Mouse (Mus musculus): ENCODE data around the gene Clmn.

DNA sequence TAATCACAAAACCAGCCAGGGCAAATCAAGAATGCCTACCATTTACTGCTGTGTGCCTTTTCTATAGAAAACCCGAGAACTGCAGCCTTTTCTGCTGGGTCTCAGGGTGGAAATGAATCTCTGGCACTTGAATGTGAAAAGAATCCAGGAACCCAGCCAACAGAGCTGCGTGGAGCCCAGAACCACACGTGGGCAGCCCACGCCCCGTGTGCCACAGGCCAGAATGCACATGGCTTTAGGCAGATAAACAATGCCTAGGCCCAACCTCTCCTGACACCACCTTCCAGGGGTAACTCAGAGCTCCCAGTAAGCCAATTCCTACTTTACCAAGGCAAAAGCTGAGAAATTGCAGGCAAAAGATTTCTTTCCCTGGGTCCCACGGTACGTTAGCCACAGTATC, 5.7 kb downstream of the Clmn start:
- TF ChIP-seq EP300 (IDR thresholded peaks at IDR 0.05; ENCODE audit: low read depth), result no peak
- TF ChIP-seq CTCF (IDR thresholded peaks at IDR 0.05; ENCODE audit: low read depth), result no peak

Measured in heart, postnatal 0 days (tissue).